Mouse (Mus musculus) thymus, adult 2 months (tissue): ENCODE measurements at regions not wholly inside any gene's neighbourhood (a gene's known extent, or its start where the extent isn't known, plus 50 kb on each side); places are given as distances from the start of the nearest gene placed in this dataset.

Experiments used
- CTCF ChIP-seq: fragments of 200-500 bp; IDR thresholded peaks from 2 replicates; pipeline ENCODE4 v1.5.1; 2012; ENCODE audit warnings: mild to moderate bottlenecking, control low read depth, low read length, moderate library complexity, borderline replicate concordance; ENCODE audit not compliant: control insufficient read depth, poor library complexity, insufficient read depth; ENCODE audit errors: extremely low read depth
- POLR2A ChIP-seq: fragments of 200-500 bp; IDR thresholded peaks from 2 replicates; pipeline ENCODE4 v1.6.1; 2012; ENCODE audit warnings: mild to moderate bottlenecking, low read length, control low read depth, moderate library complexity; ENCODE audit not compliant: control insufficient read depth, poor library complexity, insufficient read depth; ENCODE audit errors: extremely low read depth

DNA sequence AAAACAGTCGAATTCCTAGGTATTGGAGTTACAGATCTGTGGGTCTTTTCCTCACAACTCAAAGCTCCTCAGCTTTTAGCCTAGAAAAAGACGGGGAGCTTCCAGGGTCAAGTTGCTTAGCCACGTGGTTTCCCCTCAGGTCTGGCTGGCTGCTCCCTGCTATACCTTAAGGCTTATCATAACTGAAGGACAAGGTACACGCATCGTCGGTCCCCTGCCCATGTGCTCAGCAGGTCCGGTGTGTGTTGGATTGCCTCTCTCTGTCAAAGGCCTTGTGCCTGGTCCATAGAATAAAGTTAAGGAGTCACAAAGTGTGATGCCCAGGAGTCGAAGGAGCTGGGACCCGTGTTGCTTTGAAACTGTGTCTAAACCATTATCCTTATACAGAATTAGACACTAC, 337.7 kb upstream of the Rgma start:
- TF ChIP-seq CTCF (no peak), POLR2A (no peak)
